ENCODE assay signal across 10 mouse cellular contexts in genomic region chr15:85209341-85209740, GRCm38 (mm10). TPM values are rescaled to one million over a fixed set of nuclear protein-coding genes. Genes with fewer than 3 reads are reported as not detected.
DNase-seq lines count a peak whose midpoint lies in the region; ATAC-seq lines count a peak whose summit lies in the region.
"Had no signal": no experiment of that assay in that cellular context is flagged by ENCODE, and none has a peak within 500 bp of the region (broad histone marks: within the 10 kb centered on the region; RNA-seq: fewer than 3 reads in every experiment).

No protein-coding gene starts in this region.

- H3K4me1 ChIP-seq in kidney, embryonic 14.5 days (ENCODE audit: control insufficient read depth, insufficient read depth, low read length) = peaks cover 25% of the 10 kb centered on the region; the same call in 1 of the 2 replicates
- peaks cover 55% of the 10 kb centered on the region for H3K4me1 ChIP-seq in limb, embryonic 15.5 days
- H3K4me1 ChIP-seq in forebrain, embryonic 16.5 days (replicated peaks; ENCODE audit: control insufficient read depth, insufficient read depth, low read length) = peaks cover 26% of the 10 kb centered on the region

- no peak overlapping the region for H3K4me3 ChIP-seq in kidney, embryonic 14.5 days (ENCODE audit: low read length)
- H3K4me3 ChIP-seq in limb, embryonic 15.5 days = no peak overlapping the region
- no peak overlapping the region for H3K4me3 ChIP-seq in forebrain, embryonic 16.5 days (replicated peaks; ENCODE audit: low read length)
- H3K4me3 ChIP-seq: midbrain, embryonic 12.5 days had no signal

- 89% methylated on average over 3 of the region's 3 CpGs for WGBS in kidney, embryonic 14.5 days
- WGBS in limb, embryonic 15.5 days = 84% methylated on average over 3 of the region's 3 CpGs
- 91% methylated on average over 3 of the region's 3 CpGs for WGBS in forebrain, embryonic 16.5 days

- peaks cover 13% of the 10 kb centered on the region; the same call in 1 of the 2 replicates for H3K36me3 ChIP-seq in kidney, embryonic 14.5 days (ENCODE audit: control insufficient read depth, insufficient read depth, low read length)
- H3K36me3 ChIP-seq in limb, embryonic 15.5 days = peaks cover 6% of the 10 kb centered on the region
- no peaks in the 10 kb centered on the region for H3K36me3 ChIP-seq in forebrain, embryonic 16.5 days (ENCODE audit: control insufficient read depth, insufficient read depth)

- H3K27ac ChIP-seq in kidney, embryonic 14.5 days (ENCODE audit: low read depth, low read length) = no peak overlapping the region
- H3K27ac ChIP-seq in limb, embryonic 15.5 days = 0 out of 2 replicates have a peak overlapping the region, but pooled peaks have one; percentile 85
- H3K27ac ChIP-seq in forebrain, embryonic 16.5 days (ENCODE audit: low read length) = no peak overlapping the region
- H3K27ac ChIP-seq: midbrain, embryonic 12.5 days had no signal

- no peak overlapping the region for H3K9ac ChIP-seq in kidney, embryonic 14.5 days (ENCODE audit: low read depth, low read length)
- H3K9ac ChIP-seq in limb, embryonic 15.5 days = no peak overlapping the region
- H3K9ac ChIP-seq in forebrain, embryonic 16.5 days (replicated peaks; ENCODE audit: low read depth, low read length) = no peak overlapping the region

- H3K9me3 ChIP-seq in kidney, embryonic 14.5 days (ENCODE audit: control insufficient read depth, low read length) = peaks cover 10% of the 10 kb centered on the region
- H3K9me3 ChIP-seq in limb, embryonic 15.5 days = no peaks in the 10 kb centered on the region
- no peaks in the 10 kb centered on the region for H3K9me3 ChIP-seq in forebrain, embryonic 16.5 days (ENCODE audit: control insufficient read depth, low read length)

- no peaks in the 10 kb centered on the region for H3K27me3 ChIP-seq in kidney, embryonic 14.5 days (ENCODE audit: control insufficient read depth, insufficient read depth, low read length)
- no peaks in the 10 kb centered on the region for H3K27me3 ChIP-seq in limb, embryonic 15.5 days
- H3K27me3 ChIP-seq in forebrain, embryonic 16.5 days (replicated peaks; ENCODE audit: control insufficient read depth, insufficient read depth, low read length) = no peaks in the 10 kb centered on the region

- DNase-seq in kidney, postnatal 10 days = peak; percentile 57
- DNase-seq in urinary bladder, postnatal 14 days (ENCODE audit: low spot score) = peak; percentile 28
- DNase-seq in urinary bladder, postnatal 36 days (ENCODE audit: low spot score in 2 of 2) = no peak
- DNase-seq in natural killer cell, adult 2 months (ENCODE audit: low spot score in 2 of 2) = no peak
- DNase-seq: adrenal gland, postnatal 36 days; cerebellum, postnatal 36 days had no signal

- no peak for ATAC-seq in kidney, embryonic 14.5 days (ENCODE audit: low FRiP score, low TSS enrichment)
- ATAC-seq in limb, embryonic 15.5 days (ENCODE audit: insufficient number of reproducible peaks, low FRiP score, low TSS enrichment, low read depth) = no peak
- no peak for ATAC-seq in forebrain, embryonic 16.5 days

- H3K4me2 ChIP-seq in kidney, embryonic 14.5 days (replicated peaks; ENCODE audit: low read depth, low read length) = no peak overlapping the region
- no peak overlapping the region for H3K4me2 ChIP-seq in limb, embryonic 15.5 days
- no peak overlapping the region for H3K4me2 ChIP-seq in forebrain, embryonic 16.5 days (ENCODE audit: low read length)

RNA-seq across cellular contexts. Expression of gene Fbln1, which starts 3.6 kb away (rescaled TPM):
- polyA plus RNA-seq in kidney, embryonic 14.5 days (2014; fragmentation: Nextera tagmentation; extraction: Ambion mirVana) = 174 and 188 TPM in 2 replicates
- 258 and 267 TPM in 2 replicates for polyA plus RNA-seq in limb, embryonic 15.5 days (2015; fragmentation: Nextera tagmentation; extraction: Ambion mirVana)
- polyA plus RNA-seq in forebrain, embryonic 16.5 days (2015; fragmentation: Nextera tagmentation; extraction: Ambion mirVana) = 50.9 and 55.5 TPM in 2 replicates

Comparison
In these comparisons a context has a peak if more than half of its experiments do, and no peak if none do; other contexts are left out.
1. DNase-seq: peak in kidney, postnatal 10 days (single experiment) and urinary bladder, postnatal 14 days (single experiment); none in urinary bladder, postnatal 36 days (0 of 2) and natural killer cell, adult 2 months (0 of 2).